Mouse (Mus musculus) myocyte (in vitro differentiated cells): Measurements from ENCODE around the gene Meis1. TPM values are rescaled to one million over a fixed set of nuclear protein-coding genes. Genes with fewer than 3 reads are reported as not detected.

Source experiments
- H3K27me3 ChIP-seq: one replicate; pipeline ENCODE4 v1.6.1; 2011; ENCODE audit not compliant: control insufficient read depth, insufficient read depth, insufficient read length
- H3K36me3 ChIP-seq: one replicate; pipeline ENCODE4 v1.6.1; 2011; ENCODE audit not compliant: control insufficient read depth, insufficient read depth
- H3K4me2 ChIP-seq: one replicate; pipeline ENCODE4 v1.6.1; 2011; ENCODE audit warnings: low read depth, control low read depth
- H3K4me3 ChIP-seq: one replicate; pipeline ENCODE4 v1.5.1; 2011; ENCODE audit warnings: mild to moderate bottlenecking, control low read depth, moderate library complexity
- H3K79me2 ChIP-seq: one replicate; pipeline ENCODE4 v1.6.1; 2011; ENCODE audit not compliant: control insufficient read depth, insufficient read depth
- H3ac ChIP-seq: one replicate; pipeline ENCODE4 v1.6.1; 2011; ENCODE audit not compliant: control insufficient read depth, insufficient read length
- CEBPB ChIP-seq: IDR thresholded peaks from 2 replicates; pipeline ENCODE4 v1.6.1; 2011; ENCODE audit warnings: mild to moderate bottlenecking, moderate library complexity; ENCODE audit not compliant: poor library complexity, insufficient read depth, severe bottlenecking
- E2F4 ChIP-seq: IDR thresholded peaks from one replicate; pipeline ENCODE4 v1.6.1; 2011; ENCODE audit warnings: mild to moderate bottlenecking, control low read depth, moderate library complexity; ENCODE audit not compliant: insufficient read depth
- MAX ChIP-seq: IDR thresholded peaks from one replicate; pipeline ENCODE4 v1.6.1; 2011; ENCODE audit warnings: low read depth, mild to moderate bottlenecking, control low read depth
- MYOD1 ChIP-seq, 3 experiments: IDR thresholded peaks; one replicate each; pipeline ENCODE4 v1.6.1; 2011; ENCODE audit warnings: control low read depth in 2 of 3, low read depth in 2 of 3, mild to moderate bottlenecking in 2 of 3, moderate library complexity in 1 of 3; ENCODE audit not compliant: insufficient read length in 2 of 3, control insufficient read depth in 1 of 3
- MYOG ChIP-seq, 3 experiments: IDR thresholded peaks; one replicate each; pipeline ENCODE4 v1.6.1; 2011; ENCODE audit warnings: control low read depth in 2 of 3, low read depth in 2 of 3, mild to moderate bottlenecking in 2 of 3; ENCODE audit not compliant: insufficient read length in 2 of 3, control insufficient read depth in 1 of 3, insufficient read depth in 1 of 3
- POLR2A ChIP-seq: IDR thresholded peaks from one replicate; pipeline ENCODE4 v1.6.1; 2011; ENCODE audit warnings: low read depth, mild to moderate bottlenecking, control low read depth, moderate library complexity; ENCODE audit not compliant: insufficient read length
- POLR2AphosphoS2 ChIP-seq: IDR thresholded peaks from one replicate; pipeline ENCODE4 v1.6.1; 2011; ENCODE audit warnings: low read depth, control low read depth; ENCODE audit not compliant: insufficient read length
- REST ChIP-seq: IDR thresholded peaks from one replicate; pipeline ENCODE4 v1.6.1; 2011; ENCODE audit warnings: mild to moderate bottlenecking, control low read depth, moderate library complexity; ENCODE audit not compliant: insufficient read depth, insufficient read length
- SRF ChIP-seq: IDR thresholded peaks from one replicate; pipeline ENCODE4 v1.6.1; 2011; ENCODE audit warnings: low read depth; ENCODE audit not compliant: control insufficient read depth, insufficient read length
- TCF12 ChIP-seq: IDR thresholded peaks from one replicate; pipeline ENCODE4 v1.6.1; 2011; ENCODE audit warnings: mild to moderate bottlenecking, control low read depth; ENCODE audit not compliant: poor library complexity, insufficient read depth, severe bottlenecking
- TCF3 ChIP-seq: IDR thresholded peaks from one replicate; pipeline ENCODE4 v1.6.1; 2011; ENCODE audit warnings: low read depth, control low read depth; ENCODE audit not compliant: insufficient read length
- USF1 ChIP-seq: IDR thresholded peaks from one replicate; pipeline ENCODE4 v1.6.1; 2011; ENCODE audit warnings: low read depth, mild to moderate bottlenecking, control low read depth, moderate library complexity
- polyA plus RNA-seq: library from polyadenylated mRNA; unstranded; fragments of >200 nt; fragmentation: generic; extraction: Trizol; gene quantifications from one replicate; pipeline ENCODE4 v1.2.1, GENCODE M21; 2012; ENCODE audit warnings: missing spikeins

The Meis1 gene
- polyA plus RNA-seq, 1 experiment: 7.1 TPM

DNA sequence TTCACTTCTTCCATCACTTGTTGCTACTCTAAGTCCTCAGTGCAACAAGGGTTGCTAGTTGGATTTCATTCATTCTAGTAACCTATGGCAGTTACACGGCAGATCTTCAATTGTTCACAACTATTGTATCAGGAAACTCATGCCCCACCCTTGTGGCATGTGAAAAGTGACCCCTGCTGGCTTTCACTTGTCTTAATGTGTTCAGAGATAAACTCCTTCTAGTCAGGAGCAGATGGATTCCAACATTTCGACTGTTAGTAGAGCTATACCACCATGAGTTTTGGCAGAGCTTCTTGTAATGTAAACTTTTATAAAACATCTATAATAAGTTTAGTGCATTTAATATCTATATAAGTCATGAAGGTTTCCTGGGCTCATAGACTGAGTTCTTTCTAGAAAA lies 75.8 kb downstream of the Meis1 start:
- H3K36me3 ChIP-seq: no peaks in the 10 kb centered on the region
- H3K79me2 ChIP-seq: peaks cover 7% of the 10 kb centered on the region
- no peak overlapping the region for H3K4me3 ChIP-seq
- H3K4me2 ChIP-seq: no peak overlapping the region
- H3ac ChIP-seq: no peak overlapping the region
- no peaks in the 10 kb centered on the region for H3K27me3 ChIP-seq
- TF ChIP-seq USF1 (no peak), SRF (no peak), E2F4 (no peak)

DNA sequence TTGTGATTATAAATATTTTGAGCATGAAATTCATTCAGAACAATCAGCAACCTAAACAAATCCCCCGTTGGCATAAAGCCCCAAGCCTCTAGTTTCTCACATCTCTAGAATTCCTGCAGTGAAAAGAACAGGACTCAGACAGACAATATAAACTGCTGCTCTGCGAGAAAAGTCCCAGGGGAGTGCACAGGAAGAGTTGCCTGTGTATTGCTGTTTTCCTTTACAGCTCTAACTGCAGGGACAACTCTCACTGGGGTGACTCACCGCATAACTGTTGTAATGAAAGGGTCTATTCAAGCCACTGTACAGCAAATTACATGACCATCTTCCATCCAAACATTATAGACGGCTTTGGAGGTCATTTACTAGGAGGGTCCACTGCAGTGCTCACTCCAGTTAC lies 77.9 kb downstream of the Meis1 start:
- peak overlapping the region; percentile 72 for H3K4me2 ChIP-seq
- no peak for TF ChIP-seq SRF
- no peak for TF ChIP-seq MYOG (IDR thresholded peaks at IDR 0.05; ENCODE audit: control insufficient read depth in 1 of 3, insufficient read depth in 1 of 3, insufficient read length in 2 of 3, low read depth in 2 of 3)
- peak; percentile 70; the same call in 1 of the 2 replicates for TF ChIP-seq CEBPB
- no peaks in the 10 kb centered on the region for H3K36me3 ChIP-seq
- no peak overlapping the region for H3K4me3 ChIP-seq
- H3ac ChIP-seq: no peak overlapping the region
- peaks cover 7% of the 10 kb centered on the region for H3K79me2 ChIP-seq
- no peaks in the 10 kb centered on the region for H3K27me3 ChIP-seq

DNA sequence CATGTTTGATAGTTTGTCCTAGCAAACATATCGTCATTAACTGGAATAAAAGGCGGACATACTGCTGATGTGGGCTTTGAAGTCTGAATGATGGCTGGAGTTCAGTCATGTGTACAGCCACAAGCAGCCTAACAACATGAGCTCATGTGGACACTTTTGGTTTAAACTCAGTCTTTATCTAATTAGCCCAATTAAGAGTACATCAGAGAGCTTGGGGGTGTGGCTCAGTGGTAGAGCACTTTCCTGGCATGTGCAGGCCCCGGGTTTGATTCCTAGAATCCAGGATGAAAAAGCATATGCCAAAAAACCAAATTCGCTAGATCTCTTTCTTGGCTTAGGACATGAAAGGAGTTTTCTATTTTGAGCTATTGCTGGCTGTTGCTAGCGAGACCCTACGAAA lies 83.9 kb downstream of the Meis1 start:
- H3K79me2 ChIP-seq: peaks cover 9% of the 10 kb centered on the region
- H3K4me2 ChIP-seq: no peak overlapping the region
- no peaks in the 10 kb centered on the region for H3K27me3 ChIP-seq
- H3K36me3 ChIP-seq: no peaks in the 10 kb centered on the region
- no peak overlapping the region for H3ac ChIP-seq
- no peak overlapping the region for H3K4me3 ChIP-seq
- TF ChIP-seq POLR2A: no peak
- TF ChIP-seq TCF12: no peak
- no peak for TF ChIP-seq REST
- no peak for TF ChIP-seq MYOD1 (IDR thresholded peaks at IDR 0.05; ENCODE audit: control insufficient read depth in 1 of 3, insufficient read length in 2 of 3, low read depth in 2 of 3)
- TF ChIP-seq POLR2AphosphoS2: no peak
- TF ChIP-seq CEBPB: no peak

DNA sequence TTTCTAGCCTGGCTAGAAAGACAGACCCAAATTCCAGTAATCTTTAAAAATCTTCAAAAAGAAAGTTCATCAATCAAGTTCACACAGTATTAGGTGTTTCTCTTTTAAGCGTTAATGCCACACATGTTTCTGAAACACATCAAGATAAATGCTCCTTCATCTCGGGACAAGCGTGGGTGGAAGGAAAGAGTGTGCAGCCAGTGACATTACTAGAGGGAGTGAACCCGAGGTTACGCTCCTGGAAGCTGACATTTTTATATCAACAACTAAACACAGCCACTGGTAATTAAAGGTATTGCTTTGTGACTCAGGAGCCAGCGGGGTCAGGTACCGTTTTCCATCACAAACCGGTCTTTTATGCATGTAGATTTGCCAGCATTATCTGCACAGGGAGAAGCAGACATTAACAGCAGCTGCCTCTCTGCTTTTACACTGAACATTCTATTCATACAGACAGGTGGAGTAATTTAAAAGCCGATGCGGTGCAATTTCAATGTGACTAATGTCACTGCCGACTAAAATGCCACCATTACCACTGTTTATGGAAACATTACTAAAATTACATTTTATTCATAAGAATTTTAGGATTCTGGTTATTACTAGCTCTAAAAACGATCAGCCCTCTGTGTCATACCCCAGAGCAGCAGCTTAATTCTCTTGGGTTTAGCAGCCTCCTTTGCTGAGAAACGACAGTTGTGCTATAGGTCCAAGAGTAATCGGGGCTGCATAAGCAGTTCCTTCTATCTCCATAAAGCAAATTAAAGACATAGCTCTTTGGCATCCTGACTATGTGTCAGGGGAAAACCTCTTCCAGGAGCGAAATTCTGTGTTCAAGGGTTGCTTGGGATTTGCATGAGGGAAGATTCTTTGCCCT lies 87.5 kb downstream of the Meis1 start:
- no peaks in the 10 kb centered on the region for H3K36me3 ChIP-seq

DNA sequence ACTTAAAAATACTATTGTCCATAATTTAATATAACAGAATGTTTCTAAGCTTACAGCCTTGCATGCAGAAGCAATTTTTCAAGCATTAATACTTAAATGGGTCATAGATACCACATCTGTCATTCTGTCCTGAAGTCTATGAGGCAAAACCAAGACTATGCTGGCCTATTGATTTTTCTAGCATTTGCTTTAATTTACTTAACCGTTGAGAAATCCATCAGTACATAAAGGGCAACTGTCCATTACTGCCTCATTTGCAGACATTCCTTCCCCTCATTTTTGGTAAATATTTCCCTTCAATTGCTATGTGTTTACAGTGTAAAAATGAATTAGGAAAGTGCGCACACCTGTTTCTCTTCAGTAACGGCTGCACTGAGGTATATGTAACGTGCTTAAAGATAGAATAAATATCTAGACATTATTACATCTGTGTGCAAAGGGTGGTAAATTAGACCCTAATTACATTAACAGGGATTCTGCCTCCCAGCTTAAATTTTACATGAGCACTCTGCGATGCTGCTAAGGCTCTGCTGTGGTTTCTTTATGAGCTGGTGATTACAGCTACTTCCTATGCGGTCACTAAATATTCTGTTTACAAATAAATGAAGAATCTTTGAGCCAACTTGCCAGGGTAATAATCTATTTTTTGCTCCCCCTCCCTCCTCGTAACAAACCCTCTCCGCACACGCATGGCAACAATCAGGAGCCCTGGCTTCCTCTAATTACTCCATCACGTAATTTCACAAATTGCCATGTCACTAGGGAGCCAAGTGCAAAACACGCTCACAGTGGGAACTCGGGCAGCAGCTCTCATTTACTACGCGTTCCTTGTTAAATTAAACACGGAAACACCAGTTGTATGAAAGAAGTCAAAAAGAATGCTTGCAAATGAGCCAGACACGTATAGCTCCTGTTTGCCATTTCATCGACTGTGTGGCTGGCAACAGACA lies 88.7 kb downstream of the Meis1 start:
- no peak for TF ChIP-seq REST
- Histone ChIP-seq H3K36me3 (no peaks in the 10 kb centered on the region), H3K79me2 (peaks cover 2% of the 10 kb centered on the region), H3ac (no peak overlapping the region), H3K4me2 (no peak overlapping the region), H3K27me3 (no peaks in the 10 kb centered on the region), H3K4me3 (no peak overlapping the region)

More for the DNA sequence above, 87.5 kb downstream of the Meis1 start:
- Histone ChIP-seq H3K4me3 (no peak overlapping the region), H3ac (no peak overlapping the region), H3K79me2 (peaks cover 2% of the 10 kb centered on the region), H3K4me2 (no peak overlapping the region), H3K27me3 (no peaks in the 10 kb centered on the region)
- no peak for TF ChIP-seq POLR2A
- TF ChIP-seq MYOD1 (IDR thresholded peaks at IDR 0.05; ENCODE audit: control insufficient read depth in 1 of 3, insufficient read length in 2 of 3, low read depth in 2 of 3): no peak
- TF ChIP-seq REST: no peak
- TF ChIP-seq CEBPB: no peak
- TF ChIP-seq USF1: no peak
- no peak for TF ChIP-seq TCF12
- TF ChIP-seq TCF3: no peak
- TF ChIP-seq MYOG (IDR thresholded peaks at IDR 0.05; ENCODE audit: control insufficient read depth in 1 of 3, insufficient read depth in 1 of 3, insufficient read length in 2 of 3, low read depth in 2 of 3): no peak
- TF ChIP-seq SRF: no peak
- no peak for TF ChIP-seq E2F4
- no peak for TF ChIP-seq MAX
- TF ChIP-seq POLR2AphosphoS2: no peak
